Mouse (Mus musculus) embryo, embryonic 10.5 days (tissue): ENCODE measurements around the gene Zfp672.
A peak's percentile ranks its signal among the peaks of the same experiment; 100 is the strongest.
"Not testable (repeated sequence)": the region's sequence is repeated elsewhere in the genome, so short reads cannot be mapped to it uniquely, and the experiment has no call there.

Experiments
- DNase-seq: peaks from one replicate; pipeline ENCODE4 v3.0.0-alpha.2; 2015; ENCODE audit warnings: low spot score

The Zfp672 gene

GRCm38 (mm10) chr11:58330276-58331148 is at the start of gene Zfp672, which contains the start of gene Sh3bp5l:
Zfp672 (minus strand) TSS chr11:58330339.
Sh3bp5l (plus strand) TSS chr11:58330724.
- DNase-seq = peak; percentile 97

- DNase-seq = no peak
Measured at GRCm38 (mm10) chr11:58379516-58379915, 49.4 kb upstream of the Zfp672 start.

- no peak for DNase-seq
Measured at GRCm38 (mm10) chr11:58378763-58379278, 48.7 kb upstream of the Zfp672 start, which contains the start of gene Lypd8. Lypd8 (plus strand) TSS chr11:58379043.

- DNase-seq = no peak
Measured at GRCm38 (mm10) chr11:58377686-58378085, 47.5 kb upstream of the Zfp672 start.

GRCm38 (mm10) chr11:58377273-58377672 is 47.1 kb upstream of the Zfp672 start:
- no peak for DNase-seq

- DNase-seq = not testable (repeated sequence)
Measured at GRCm38 (mm10) chr11:58366191-58366590, 36.1 kb upstream of the Zfp672 start.

GRCm38 (mm10) chr11:58364454-58364853 is 34.3 kb upstream of the Zfp672 start:
- DNase-seq = no peak

- not testable (repeated sequence) for DNase-seq
Measured at GRCm38 (mm10) chr11:58362562-58362961, 32.4 kb upstream of the Zfp672 start.

- no peak for DNase-seq
Measured at GRCm38 (mm10) chr11:58357844-58358534, 27.9 kb upstream of the Zfp672 start.

- DNase-seq = no peak
Measured at GRCm38 (mm10) chr11:58357042-58357441, 26.9 kb upstream of the Zfp672 start.

GRCm38 (mm10) chr11:58354927-58355326 is 24.8 kb upstream of the Zfp672 start:
- no peak for DNase-seq

GRCm38 (mm10) chr11:58354476-58354875 is 24.3 kb upstream of the Zfp672 start:
- no peak for DNase-seq

GRCm38 (mm10) chr11:58353709-58354108 is 23.6 kb upstream of the Zfp672 start:
- DNase-seq = no peak

GRCm38 (mm10) chr11:58352681-58353548 is 22.8 kb upstream of the Zfp672 start:
- DNase-seq = peak; percentile 41

GRCm38 (mm10) chr11:58351179-58351578 is 21.0 kb upstream of the Zfp672 start:
- no peak for DNase-seq

- peak; percentile 4 for DNase-seq
Measured at GRCm38 (mm10) chr11:58350628-58351027, 20.5 kb upstream of the Zfp672 start.

GRCm38 (mm10) chr11:58346745-58347144 is 16.6 kb upstream of the Zfp672 start:
- no peak for DNase-seq

- DNase-seq = no peak
Measured at GRCm38 (mm10) chr11:58334746-58335145, 4.6 kb upstream of the Zfp672 start.

GRCm38 (mm10) chr11:58331546-58331945 is 1.4 kb upstream of the Zfp672 start:
- DNase-seq = no peak

- DNase-seq = no peak
Measured at GRCm38 (mm10) chr11:58331149-58331495, 983 bp upstream of the Zfp672 start.

GRCm38 (mm10) chr11:58329906-58330275 is 248 bp downstream of the Zfp672 start:
- no peak for DNase-seq

GRCm38 (mm10) chr11:58326781-58327180 is 3.4 kb downstream of the Zfp672 start:
- DNase-seq = no peak
